Mouse (Mus musculus): ENCODE results near the gene Ift172. TPM values are rescaled to one million over a fixed set of nuclear protein-coding genes. Genes with fewer than 3 reads are reported as not detected.

The Ift172 gene
- polyA plus RNA-seq, 1 experiment from 2014 or later: 44.3 TPM

DNA sequence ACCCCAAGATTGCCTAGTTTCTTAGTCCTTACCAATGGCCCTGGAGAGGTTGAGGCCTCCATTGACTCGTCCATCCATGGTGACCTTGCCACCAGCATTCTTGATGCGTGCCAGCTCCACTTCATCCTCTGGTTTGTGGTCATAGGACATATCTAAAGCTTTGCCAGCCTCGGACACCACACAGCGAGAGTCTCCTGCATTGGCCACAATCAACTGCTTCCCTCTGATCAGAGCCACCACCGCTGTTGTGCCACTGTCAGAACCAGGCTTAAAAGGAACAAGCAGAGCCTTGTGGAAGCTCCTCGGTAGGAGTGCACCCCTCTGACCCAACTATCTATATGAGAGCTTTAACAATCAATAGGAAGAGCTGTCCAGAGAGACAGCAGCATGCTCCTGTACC is 86.5 kb downstream of the Ift172 start:
- Histone ChIP-seq H3K9me3 (ENCODE audit: control insufficient read depth, low read length) (peaks cover 4% of the 10 kb centered on the region), H3K4me2 (ENCODE audit: low read depth, low read length) (no peak overlapping the region), H3K36me3 (ENCODE audit: control insufficient read depth, insufficient read depth, low read length) (peaks cover 43% of the 10 kb centered on the region), H3K9ac (ENCODE audit: low read length) (no peak overlapping the region), H3K27me3 (ENCODE audit: control insufficient read depth, insufficient read depth, low read depth, low read length) (no peaks in the 10 kb centered on the region), H3K27ac (ENCODE audit: low read length) (no peak overlapping the region), H3K4me3 (ENCODE audit: low read length) (no peak overlapping the region), H3K4me1 (replicated peaks; ENCODE audit: control insufficient read depth, insufficient read depth, low read length) (peaks cover 11% of the 10 kb centered on the region)
- ATAC-seq (ENCODE audit: low read depth): no peak
- WGBS: 87% methylated on average over 6 of the region's 6 CpGs

DNA sequence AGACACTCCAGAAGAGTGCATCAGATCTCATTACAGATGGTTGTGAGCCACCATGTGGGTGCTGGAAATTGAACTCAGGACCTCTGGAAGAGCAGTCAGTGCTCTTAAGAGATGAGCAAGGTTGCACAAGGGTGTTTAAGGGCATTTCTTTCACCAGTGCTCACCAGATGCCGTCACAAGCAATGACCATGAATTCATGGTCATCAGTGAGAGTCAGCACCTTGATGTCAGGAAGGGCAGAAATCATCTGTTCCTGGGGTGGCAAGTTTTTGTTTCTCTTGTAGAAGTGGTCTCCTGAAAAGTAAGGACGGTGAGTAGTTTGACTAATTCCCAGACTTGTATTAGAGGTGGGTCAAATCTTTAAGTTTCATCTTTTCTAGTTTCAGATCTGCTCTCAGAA is 87.0 kb downstream of the Ift172 start:
- Histone ChIP-seq H3K9ac (ENCODE audit: low read length) (no peak overlapping the region), H3K27me3 (ENCODE audit: control insufficient read depth, insufficient read depth, low read depth, low read length) (no peaks in the 10 kb centered on the region), H3K36me3 (ENCODE audit: control insufficient read depth, insufficient read depth, low read length) (peaks cover 49% of the 10 kb centered on the region), H3K4me1 (replicated peaks; ENCODE audit: control insufficient read depth, insufficient read depth, low read length) (peaks cover 11% of the 10 kb centered on the region), H3K9me3 (ENCODE audit: control insufficient read depth, low read length) (peaks cover 4% of the 10 kb centered on the region), H3K27ac (ENCODE audit: low read length) (no peak overlapping the region), H3K4me3 (ENCODE audit: low read length) (no peak overlapping the region), H3K4me2 (ENCODE audit: low read depth, low read length) (no peak overlapping the region)
- 92% methylated on average over 2 of the region's 2 CpGs for WGBS
- ATAC-seq (ENCODE audit: low read depth): no peak

Other genes starting within 250 kb of the Ift172 start
- 170 and 172 TPM in 2 replicates for gene Atraid, start 242.8 kb downstream of the Ift172 start, polyA plus RNA-seq (2015; fragmentation: Nextera tagmentation; extraction: Ambion mirVana)
- 6.1 and 8.2 TPM in 2 replicates for gene Slc5a6, start 242.2 kb downstream of the Ift172 start, polyA plus RNA-seq (2015; fragmentation: Nextera tagmentation; extraction: Ambion mirVana)
- gene Cad, start 236.3 kb downstream of the Ift172 start, polyA plus RNA-seq (2015; fragmentation: Nextera tagmentation; extraction: Ambion mirVana): 19.8 and 23.7 TPM in 2 replicates
- not detected in 2 replicates for gene Dnajc5g, start 184.8 kb downstream of the Ift172 start, polyA plus RNA-seq (2015; fragmentation: Nextera tagmentation; extraction: Ambion mirVana)
- 0.25 and 0.54 TPM in 2 replicates for gene Slc30a3, start 182.9 kb downstream of the Ift172 start, polyA plus RNA-seq (2015; fragmentation: Nextera tagmentation; extraction: Ambion mirVana)
- gene Trim54, start 174.4 kb downstream of the Ift172 start, polyA plus RNA-seq (2015; fragmentation: Nextera tagmentation; extraction: Ambion mirVana): 0.65 and 2.3 TPM in 2 replicates
- not detected in 2 replicates for gene Ucn, start 152.3 kb downstream of the Ift172 start, polyA plus RNA-seq (2015; fragmentation: Nextera tagmentation; extraction: Ambion mirVana)
- gene Mpv17, start 136.9 kb downstream of the Ift172 start, polyA plus RNA-seq (2015; fragmentation: Nextera tagmentation; extraction: Ambion mirVana): 59.0 and 61.3 TPM in 2 replicates
- 1.5 and 1.9 TPM in 2 replicates for gene Gm29609, start 111.2 kb downstream of the Ift172 start, polyA plus RNA-seq (2015; fragmentation: Nextera tagmentation; extraction: Ambion mirVana)
- gene Gtf3c2, start 111.0 kb downstream of the Ift172 start, polyA plus RNA-seq (2015; fragmentation: Nextera tagmentation; extraction: Ambion mirVana): 72.4 and 78.2 TPM in 2 replicates
- gene Snx17, start 97.9 kb downstream of the Ift172 start, polyA plus RNA-seq (2015; fragmentation: Nextera tagmentation; extraction: Ambion mirVana): 144 and 145 TPM in 2 replicates
- gene Eif2b4, start 97.7 kb downstream of the Ift172 start, polyA plus RNA-seq (2015; fragmentation: Nextera tagmentation; extraction: Ambion mirVana): 58.9 and 64.2 TPM in 2 replicates
- 5.8 and 6.6 TPM in 2 replicates for gene Zfp513, start 88.8 kb downstream of the Ift172 start, polyA plus RNA-seq (2015; fragmentation: Nextera tagmentation; extraction: Ambion mirVana)
- 122 and 126 TPM in 2 replicates for gene Ppm1g, start 70.4 kb downstream of the Ift172 start, polyA plus RNA-seq (2015; fragmentation: Nextera tagmentation; extraction: Ambion mirVana)
- 152 and 162 TPM in 2 replicates for gene Nrbp1, start 50.3 kb downstream of the Ift172 start, polyA plus RNA-seq (2015; fragmentation: Nextera tagmentation; extraction: Ambion mirVana)
- gene Gm9970, start 49.9 kb downstream of the Ift172 start, polyA plus RNA-seq (2015; fragmentation: Nextera tagmentation; extraction: Ambion mirVana): 0.57 and 0.60 TPM in 2 replicates
- 38.9 and 40.8 TPM in 2 replicates for gene Krtcap3, start 39.4 kb downstream of the Ift172 start, polyA plus RNA-seq (2015; fragmentation: Nextera tagmentation; extraction: Ambion mirVana)
- gene Fndc4, start 5.0 kb upstream of the Ift172 start, polyA plus RNA-seq (2015; fragmentation: Nextera tagmentation; extraction: Ambion mirVana): 28.7 and 34.5 TPM in 2 replicates
- 0.38 and 1.0 TPM in 2 replicates for gene Gckr, start 6.3 kb upstream of the Ift172 start, polyA plus RNA-seq (2015; fragmentation: Nextera tagmentation; extraction: Ambion mirVana)
- gene Zfp512, start 161.3 kb upstream of the Ift172 start, polyA plus RNA-seq (2015; fragmentation: Nextera tagmentation; extraction: Ambion mirVana): 44.7 and 51.1 TPM in 2 replicates
- not detected in 2 replicates for gene 4930548H24Rik, start 194.6 kb upstream of the Ift172 start, polyA plus RNA-seq (2015; fragmentation: Nextera tagmentation; extraction: Ambion mirVana)
- gene Gpn1, start 203.6 kb upstream of the Ift172 start, polyA plus RNA-seq (2015; fragmentation: Nextera tagmentation; extraction: Ambion mirVana): 54.7 and 55.1 TPM in 2 replicates
- gene Slc4a1ap, start 235.9 kb upstream of the Ift172 start, polyA plus RNA-seq (2015; fragmentation: Nextera tagmentation; extraction: Ambion mirVana): 23.8 and 27.2 TPM in 2 replicates
- gene Supt7l, start 236.7 kb upstream of the Ift172 start, polyA plus RNA-seq (2015; fragmentation: Nextera tagmentation; extraction: Ambion mirVana): 21.9 and 22.1 TPM in 2 replicates

Measured in lung, embryonic 16.5 days (tissue).